Mouse (Mus musculus): ENCODE measurements around the gene 5430427O19Rik. TPM values are rescaled to one million over a fixed set of nuclear protein-coding genes. Genes with fewer than 3 reads are reported as not detected.

5430427O19Rik gene
- polyA plus RNA-seq, 1 experiment from 2014 or later: 0.05 TPM

- no peak overlapping the region for H3K9ac ChIP-seq (replicated peaks)
- H3K4me1 ChIP-seq (replicated peaks): no peaks in the 10 kb centered on the region
- H3K4me3 ChIP-seq (replicated peaks): no peak overlapping the region
- no peak for ATAC-seq
- no peak overlapping the region for H3K27ac ChIP-seq
- H3K9me3 ChIP-seq: no peaks in the 10 kb centered on the region
- H3K4me2 ChIP-seq (replicated peaks): no peak overlapping the region
- WGBS: 60% methylated on average over 7 of the region's 7 CpGs
- H3K27me3 ChIP-seq: no peaks in the 10 kb centered on the region
- H3K36me3 ChIP-seq: no peaks in the 10 kb centered on the region
Measured at GRCm38 (mm10) chrX:85879198-85879977, 9.2 kb downstream of the 5430427O19Rik start.

- 54% methylated on average over 5 of the region's 5 CpGs for WGBS
Measured at GRCm38 (mm10) chrX:85886651-85887050, 16.5 kb downstream of the 5430427O19Rik start.

GRCm38 (mm10) chrX:85901195-85901594 is 31.0 kb downstream of the 5430427O19Rik start:
- Histone ChIP-seq H3K4me3 (replicated peaks) (no peak overlapping the region), H3K9ac (replicated peaks) (no peak overlapping the region), H3K9me3 (no peaks in the 10 kb centered on the region), H3K36me3 (no peaks in the 10 kb centered on the region), H3K4me1 (replicated peaks) (no peaks in the 10 kb centered on the region), H3K27ac (no peak overlapping the region), H3K27me3 (no peaks in the 10 kb centered on the region), H3K4me2 (replicated peaks) (no peak overlapping the region)
- WGBS: 71% methylated on average over 1 of the region's 1 CpGs
- ATAC-seq: no peak

More at GRCm38 (mm10) chrX:85886651-85887050, 16.5 kb downstream of the 5430427O19Rik start:
- Histone ChIP-seq H3K36me3 (no peaks in the 10 kb centered on the region), H3K27ac (no peak overlapping the region), H3K9me3 (no peaks in the 10 kb centered on the region), H3K4me1 (replicated peaks) (no peaks in the 10 kb centered on the region), H3K27me3 (no peaks in the 10 kb centered on the region), H3K4me3 (replicated peaks) (no peak overlapping the region), H3K9ac (replicated peaks) (no peak overlapping the region), H3K4me2 (replicated peaks) (no peak overlapping the region)
- no peak for ATAC-seq

- H3K9ac ChIP-seq (replicated peaks): no peak overlapping the region
- no peaks in the 10 kb centered on the region for H3K36me3 ChIP-seq
- H3K4me3 ChIP-seq (replicated peaks): no peak overlapping the region
- H3K4me1 ChIP-seq (replicated peaks): no peaks in the 10 kb centered on the region
- H3K27me3 ChIP-seq: no peaks in the 10 kb centered on the region
- no peak overlapping the region for H3K4me2 ChIP-seq (replicated peaks)
- no peak overlapping the region for H3K27ac ChIP-seq
- no peaks in the 10 kb centered on the region for H3K9me3 ChIP-seq
- WGBS: 59% methylated on average over 3 of the region's 3 CpGs
- ATAC-seq: no peak
Measured at GRCm38 (mm10) chrX:85919034-85919433, 48.9 kb downstream of the 5430427O19Rik start.

GRCm38 (mm10) chrX:85932991-85933390 is 62.8 kb downstream of the 5430427O19Rik start:
- H3K4me2 ChIP-seq (replicated peaks): no peak overlapping the region
- no peak overlapping the region for H3K9ac ChIP-seq (replicated peaks)
- H3K27ac ChIP-seq: no peak overlapping the region
- WGBS: 12% methylated on average over 2 of the region's 2 CpGs
- no peaks in the 10 kb centered on the region for H3K9me3 ChIP-seq
- H3K4me1 ChIP-seq (replicated peaks): no peaks in the 10 kb centered on the region
- no peak overlapping the region for H3K4me3 ChIP-seq (replicated peaks)
- H3K27me3 ChIP-seq: no peaks in the 10 kb centered on the region
- no peaks in the 10 kb centered on the region for H3K36me3 ChIP-seq
- ATAC-seq: no peak

Other genes with a start within 250 kb of the 5430427O19Rik start
- gene Gk, start 93.5 kb upstream of the 5430427O19Rik start, polyA plus RNA-seq (2015; fragmentation: Nextera tagmentation; extraction: Ambion mirVana): 7.8 and 8.0 TPM in 2 replicates
- gene Samt3, start 173.8 kb downstream of the 5430427O19Rik start, polyA plus RNA-seq (2015; fragmentation: Nextera tagmentation; extraction: Ambion mirVana): not detected in 2 replicates